Mouse (Mus musculus) stomach, embryonic 16.5 days (tissue): Measurements from ENCODE around the gene Alox12. TPM values are rescaled to one million over a fixed set of nuclear protein-coding genes. Genes with fewer than 3 reads are reported as not detected.

Source experiments
- ATAC-seq: fragments of 200-750 bp; cut with Nextera tagmentation; 2 replicates; pipeline ENCODE4 v1.8.0; 2017; ENCODE audit warnings: moderate number of reproducible peaks, moderate TSS enrichment; ENCODE audit not compliant: insufficient read depth, low FRiP score
- H3K27ac ChIP-seq: fragments of 300-500 bp; sonication (generic); 2 replicates; pipeline ENCODE4 v1.5.1; 2014; ENCODE audit warnings: low read length
- H3K27me3 ChIP-seq: fragments of 300-500 bp; sonication (generic); 2 replicates; pipeline ENCODE4 v1.6.1; 2014; ENCODE audit warnings: low read length, control low read depth, mixed read lengths; ENCODE audit not compliant: control insufficient read depth, insufficient read depth
- H3K36me3 ChIP-seq: fragments of 300-500 bp; sonication (generic); 2 replicates; pipeline ENCODE4 v1.6.1; 2014; ENCODE audit warnings: low read length; ENCODE audit not compliant: control insufficient read depth, insufficient read depth
- H3K4me1 ChIP-seq: fragments of 300-500 bp; sonication (generic); 2 replicates; pipeline ENCODE4 v1.6.1; 2014; ENCODE audit warnings: low read length, control low read depth, mixed read lengths; ENCODE audit not compliant: control insufficient read depth, insufficient read depth
- H3K4me2 ChIP-seq: fragments of 300-500 bp; sonication (generic); 2 replicates; pipeline ENCODE4 v1.6.1; 2014; ENCODE audit warnings: low read depth, low read length, mixed read lengths
- H3K4me3 ChIP-seq: fragments of 300-500 bp; sonication (generic); replicated peaks from 2 replicates; pipeline ENCODE4 v1.5.1; 2014; ENCODE audit warnings: mild to moderate bottlenecking, low read length
- H3K9ac ChIP-seq: fragments of 300-500 bp; sonication (generic); 2 replicates; pipeline ENCODE4 v1.6.1; 2014; ENCODE audit warnings: low read length
- H3K9me3 ChIP-seq: fragments of 300-500 bp; sonication (generic); replicated peaks from 2 replicates; pipeline ENCODE4 v1.6.1; 2016; ENCODE audit warnings: low read length, control low read depth; ENCODE audit not compliant: control insufficient read depth
- WGBS: fragments of 180-500 bp; shearing (Covaris S2); extraction: QIAGEN DNeasy Blood & Tissue Kit; methylation state at CpG from one replicate; pipeline ENCODE4 v1.1.7; 2014; 5-methylcytosine and 5-hydroxymethylcytosine counted together
- polyA plus RNA-seq: library from polyadenylated mRNA; unstranded; fragments of >200 nt; fragmentation: Nextera tagmentation; extraction: Ambion mirVana; gene quantifications from 2 replicates; pipeline ENCODE4 v1.2.1, GENCODE M21; 2015

Alox12 gene
- polyA plus RNA-seq, 1 experiment from 2014 or later, result 17.8 TPM

- 85% methylated on average over 4 of the region's 4 CpGs for WGBS
- H3K27me3 ChIP-seq, result peaks cover 19% of the 10 kb centered on the region; the same call in 1 of the 2 replicates
- H3K27ac ChIP-seq, result 0 out of 2 replicates have a peak overlapping the region, but pooled peaks have one; percentile 2
- no peaks in the 10 kb centered on the region for H3K36me3 ChIP-seq
- H3K9ac ChIP-seq, result peak overlapping the region; percentile 54
- H3K4me1 ChIP-seq, result peaks cover 21% of the 10 kb centered on the region; the same call in 1 of the 2 replicates
- H3K9me3 ChIP-seq, result no peaks in the 10 kb centered on the region
- ATAC-seq, result no peak
- peak overlapping the region; percentile 55 for H3K4me2 ChIP-seq
- peak overlapping the region; percentile 45 for H3K4me3 ChIP-seq
Observed at GRCm38 (mm10) chr11:70227661-70228245, 27.4 kb downstream of the Alox12 start.

GRCm38 (mm10) chr11:70227126-70227525 is 28.0 kb downstream of the Alox12 start:
- peak overlapping the region; percentile 60 for H3K9ac ChIP-seq
- H3K4me2 ChIP-seq, result peak overlapping the region; percentile 55
- peak overlapping the region; percentile 40 for H3K4me3 ChIP-seq
- H3K27me3 ChIP-seq, result peaks cover 19% of the 10 kb centered on the region; the same call in 1 of the 2 replicates
- WGBS, result 39% methylated on average over 5 of the region's 5 CpGs
- no peak overlapping the region for H3K27ac ChIP-seq
- peaks cover 21% of the 10 kb centered on the region; the same call in 1 of the 2 replicates for H3K4me1 ChIP-seq
- H3K36me3 ChIP-seq, result no peaks in the 10 kb centered on the region
- H3K9me3 ChIP-seq, result no peaks in the 10 kb centered on the region
- no peak for ATAC-seq

GRCm38 (mm10) chr11:70226602-70226890 is 28.6 kb downstream of the Alox12 start:
- 14% methylated on average over 18 of the region's 18 CpGs for WGBS
- Histone ChIP-seq H3K4me1 (peaks cover 27% of the 10 kb centered on the region), H3K4me2 (peak overlapping the region; percentile 55), H3K9me3 (no peaks in the 10 kb centered on the region), H3K36me3 (no peaks in the 10 kb centered on the region), H3K27me3 (peaks cover 19% of the 10 kb centered on the region; the same call in 1 of the 2 replicates), H3K4me3 (peak overlapping the region; percentile 40), H3K27ac (peak overlapping the region; percentile 43; the same call in 1 of the 2 replicates), H3K9ac (peak overlapping the region; percentile 60)
- 0 out of 2 replicates have a peak, but pooled peaks have one; percentile 9 for ATAC-seq

DNA sequence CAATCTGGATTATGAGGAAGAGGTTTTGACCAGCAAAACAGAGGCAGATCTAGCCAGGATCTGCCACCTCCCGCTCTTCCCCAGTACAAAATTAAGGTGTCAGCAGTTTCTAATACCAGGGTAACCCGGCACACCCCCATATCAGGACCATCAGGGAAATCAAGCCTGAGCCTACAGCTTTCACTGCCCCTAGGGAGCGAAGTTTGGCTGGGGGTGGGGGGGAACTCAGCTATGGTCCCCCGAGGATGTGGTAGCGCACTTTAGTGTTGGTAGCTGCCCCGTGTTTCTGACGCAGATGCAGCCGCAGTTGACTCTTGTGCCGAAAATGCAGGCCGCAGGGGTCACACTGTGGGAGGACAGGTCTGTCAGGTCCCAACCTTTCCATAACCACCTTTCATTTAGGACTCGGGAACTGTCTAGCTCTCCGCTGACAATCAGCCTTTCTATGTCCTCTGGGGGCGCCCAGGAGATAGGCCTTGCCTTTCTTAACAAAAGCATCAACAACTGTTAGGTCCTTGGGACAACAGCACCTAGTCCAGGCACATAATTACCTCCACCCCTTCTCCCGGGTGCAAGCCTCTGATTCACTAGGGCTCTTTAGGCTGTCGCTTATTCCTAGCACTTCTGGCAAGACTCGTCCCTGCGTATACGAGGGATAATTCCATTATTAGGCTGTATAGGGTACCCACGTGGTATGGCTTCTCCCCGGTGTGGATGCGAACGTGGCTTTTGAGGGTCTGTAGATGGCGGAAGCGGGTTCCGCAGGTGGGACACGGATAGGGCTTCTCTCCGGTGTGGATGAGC is 29.2 kb downstream of the Alox12 start:
- WGBS, result 31% methylated on average over 27 of the region's 27 CpGs
- peak overlapping the region; percentile 55 for H3K4me2 ChIP-seq
- peak overlapping the region; percentile 40 for H3K4me3 ChIP-seq
- peak overlapping the region; percentile 60 for H3K9ac ChIP-seq
- peaks cover 19% of the 10 kb centered on the region; the same call in 1 of the 2 replicates for H3K27me3 ChIP-seq
- no peak for ATAC-seq
- no peaks in the 10 kb centered on the region for H3K36me3 ChIP-seq
- peak overlapping the region; percentile 43; the same call in 1 of the 2 replicates for H3K27ac ChIP-seq
- H3K9me3 ChIP-seq, result no peaks in the 10 kb centered on the region
- peaks cover 28% of the 10 kb centered on the region for H3K4me1 ChIP-seq

DNA sequence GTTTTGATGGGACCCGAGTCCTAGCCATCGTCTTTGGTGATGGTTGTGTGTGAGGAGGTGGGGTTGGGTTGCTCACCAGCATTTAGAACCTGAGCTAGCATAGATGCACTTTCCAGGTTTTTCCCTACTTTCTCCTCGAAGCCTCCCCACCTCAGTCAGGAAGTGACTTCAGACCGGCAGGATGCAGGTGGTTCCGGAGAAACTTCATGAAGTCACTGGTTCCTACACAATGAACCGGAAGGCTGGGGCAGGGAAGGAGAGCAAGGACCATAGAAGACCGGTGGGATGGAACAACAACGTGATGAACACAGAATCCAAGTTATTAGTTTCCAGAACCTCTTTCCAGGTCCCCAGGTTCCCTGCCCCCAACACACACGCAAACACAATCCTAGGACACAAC is 31.4 kb downstream of the Alox12 start:
- H3K9me3 ChIP-seq, result no peaks in the 10 kb centered on the region
- H3K4me1 ChIP-seq, result peaks cover 27% of the 10 kb centered on the region
- H3K9ac ChIP-seq, result no peak overlapping the region
- H3K27me3 ChIP-seq, result peaks cover 13% of the 10 kb centered on the region; the same call in 1 of the 2 replicates
- no peaks in the 10 kb centered on the region for H3K36me3 ChIP-seq
- ATAC-seq, result no peak
- WGBS, result 74% methylated on average over 9 of the region's 9 CpGs
- H3K4me2 ChIP-seq, result no peak overlapping the region
- H3K27ac ChIP-seq, result peak overlapping the region; percentile 48; the same call in 1 of the 2 replicates
- H3K4me3 ChIP-seq, result no peak overlapping the region

DNA sequence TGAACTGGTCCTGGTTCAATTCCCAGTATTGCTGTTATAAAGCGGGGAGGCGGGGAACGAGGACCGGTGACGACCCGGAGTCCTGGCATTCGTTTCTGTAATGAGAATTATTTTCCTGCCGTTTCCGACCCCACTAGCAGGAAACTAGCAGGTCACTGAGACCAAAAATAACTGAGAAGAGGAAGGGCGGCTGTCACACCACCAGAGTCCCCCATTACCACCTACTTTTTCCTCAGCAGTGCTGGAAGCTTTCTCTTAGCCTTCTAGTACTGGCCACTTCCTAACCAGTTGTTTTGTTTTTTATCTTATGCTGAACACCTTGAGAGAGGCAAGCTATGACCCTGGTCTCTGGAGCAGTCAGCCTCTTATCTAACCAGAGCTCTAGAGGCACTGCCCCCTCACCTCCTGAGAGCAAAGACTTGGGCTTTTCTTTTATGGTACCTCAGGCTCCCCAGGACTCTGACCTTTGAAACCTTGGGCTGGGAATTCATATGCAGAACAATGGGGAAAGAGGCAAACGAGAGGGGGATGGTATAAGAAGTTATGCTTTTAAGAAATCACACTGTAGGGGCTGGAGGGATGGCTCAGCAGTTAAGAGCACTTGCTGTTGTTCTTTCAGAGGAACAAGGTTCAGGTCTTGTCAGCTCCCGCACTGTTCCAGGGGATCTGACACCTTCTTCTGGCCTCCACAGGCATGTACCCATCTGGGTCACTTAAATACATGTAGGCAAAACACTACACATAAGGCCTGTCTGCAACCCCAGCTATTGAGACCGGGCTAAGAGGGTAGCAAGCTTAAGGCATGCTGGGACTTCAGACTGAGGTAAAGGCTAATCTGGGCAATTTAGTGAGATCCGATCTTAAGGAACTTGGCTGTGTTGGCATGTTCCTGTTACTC is 33.3 kb downstream of the Alox12 start:
- ATAC-seq, result no peak
- H3K4me1 ChIP-seq, result peaks cover 17% of the 10 kb centered on the region
- peak overlapping the region; percentile 85 for H3K9ac ChIP-seq

GRCm38 (mm10) chr11:70220731-70221602 is 34.2 kb downstream of the Alox12 start, which contains the start of gene Slc16a13:
Slc16a13 (minus strand) TSS chr11:70221064.
- H3K4me3 ChIP-seq, result peak within 1 kb of the TSS; percentile 61
- H3K27me3 ChIP-seq, result peaks cover 7% of the 10 kb centered on the region; the same call in 1 of the 2 replicates
- peak within 1 kb of the TSS; percentile 90 for H3K27ac ChIP-seq
- H3K36me3 ChIP-seq, result no peaks in the 10 kb centered on the region
- under 1% methylated on average over 28 of the region's 28 CpGs for WGBS
- H3K4me2 ChIP-seq, result peak within 1 kb of the TSS; percentile 99
- peaks cover 13% of the 10 kb centered on the region for H3K4me1 ChIP-seq
- peak within 1 kb of the TSS; percentile 85 for H3K9ac ChIP-seq
- H3K9me3 ChIP-seq, result no peaks in the 10 kb centered on the region
- peak; percentile 97 for ATAC-seq

More for the DNA sequence above, 33.3 kb downstream of the Alox12 start:
- WGBS, result 16% methylated on average over 14 of the region's 14 CpGs
- Histone ChIP-seq H3K36me3 (no peaks in the 10 kb centered on the region), H3K4me3 (peak overlapping the region; percentile 61), H3K4me2 (peak overlapping the region; percentile 99), H3K9me3 (no peaks in the 10 kb centered on the region), H3K27me3 (peaks cover 11% of the 10 kb centered on the region; the same call in 1 of the 2 replicates), H3K27ac (peak overlapping the region; percentile 90)

DNA sequence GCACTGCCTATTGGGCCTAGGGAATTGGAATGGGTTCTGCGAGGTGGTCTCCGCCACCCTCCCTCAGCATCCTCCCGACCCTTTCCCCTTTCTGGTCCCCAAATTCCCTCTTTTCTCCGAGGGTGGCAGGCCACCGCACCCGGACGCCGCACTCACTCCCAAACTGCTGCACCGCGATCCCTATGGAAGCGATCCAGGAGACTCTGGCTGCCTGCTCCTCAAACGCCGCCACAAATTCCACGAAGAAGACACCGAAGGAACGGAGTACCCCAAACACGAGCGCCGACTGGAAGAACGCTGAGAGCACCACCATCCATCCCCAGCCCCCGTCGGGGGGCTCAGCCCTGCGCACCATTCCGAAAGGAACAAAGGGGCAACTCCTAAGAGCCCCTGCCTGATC is 34.8 kb downstream of the Alox12 start:
- peaks cover 13% of the 10 kb centered on the region for H3K4me1 ChIP-seq
- peak overlapping the region; percentile 85 for H3K9ac ChIP-seq
- WGBS, result 2% methylated on average over 24 of the region's 24 CpGs
- H3K27me3 ChIP-seq, result peaks cover 13% of the 10 kb centered on the region
- peak overlapping the region; percentile 89 for H3K27ac ChIP-seq
- H3K4me2 ChIP-seq, result peak overlapping the region; percentile 99
- no peak for ATAC-seq
- H3K9me3 ChIP-seq, result no peaks in the 10 kb centered on the region
- peak overlapping the region; percentile 61 for H3K4me3 ChIP-seq
- no peaks in the 10 kb centered on the region for H3K36me3 ChIP-seq
